Mouse (Mus musculus): ENCODE data around the gene Myo3b. TPM values are rescaled to one million over a fixed set of nuclear protein-coding genes. Genes with fewer than 3 reads are reported as not detected.

Gene Myo3b
- total RNA-seq, 2 experiments from 2014 or later: not detected

DNA sequence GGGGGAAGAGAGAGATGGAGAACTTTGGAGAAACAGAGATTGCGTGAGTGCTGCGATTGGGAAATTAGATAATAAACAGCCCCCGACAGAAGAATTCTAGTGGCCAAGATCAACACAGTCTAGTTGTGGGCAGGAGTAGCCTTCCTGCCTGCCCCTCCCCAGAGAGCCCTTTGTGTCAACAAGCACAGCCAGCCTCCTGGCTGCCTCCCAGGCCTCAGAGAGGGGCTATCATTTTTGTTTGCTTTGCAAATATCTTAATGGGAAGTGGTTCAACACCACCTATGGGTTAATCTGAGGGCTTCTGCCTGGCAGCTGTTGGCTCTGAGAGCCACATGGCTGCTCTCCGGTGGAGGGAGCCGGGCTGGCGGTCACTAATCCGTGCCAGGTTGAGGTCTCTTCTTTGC, 298.3 kb downstream of the Myo3b start:
- ATAC-seq (replicated peaks; ENCODE audit: low FRiP score, poor library complexity, severe bottlenecking): no peak

- ATAC-seq (replicated peaks; ENCODE audit: low FRiP score, poor library complexity, severe bottlenecking): no peak
Observed at GRCm38 (mm10) chr2:70337869-70338268, 298.9 kb downstream of the Myo3b start.

GRCm38 (mm10) chr2:70339061-70339460, 300.1 kb downstream of the Myo3b start:
- ATAC-seq (replicated peaks; ENCODE audit: low FRiP score, poor library complexity, severe bottlenecking): no peak

DNA sequence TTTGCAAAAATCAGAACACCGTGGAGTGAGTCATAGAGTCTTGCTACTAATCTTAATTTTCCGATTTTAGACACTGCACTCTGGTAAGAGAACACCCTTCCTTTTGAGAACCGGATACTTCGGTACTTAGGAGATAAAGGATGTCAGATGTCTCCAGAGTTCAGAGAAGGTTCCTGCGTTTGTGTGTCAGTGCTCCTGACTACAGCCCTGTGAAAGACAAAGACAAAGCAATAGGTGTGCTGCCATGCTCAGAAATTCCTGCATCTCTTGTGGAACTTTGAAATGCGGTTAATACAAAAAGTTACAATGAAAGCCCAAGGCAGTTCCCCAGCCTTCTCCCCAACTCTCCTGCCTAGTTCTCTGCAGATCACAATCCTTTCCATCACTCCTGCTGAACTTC, 300.6 kb downstream of the Myo3b start:
- ATAC-seq (replicated peaks; ENCODE audit: low FRiP score, poor library complexity, severe bottlenecking): no peak

DNA sequence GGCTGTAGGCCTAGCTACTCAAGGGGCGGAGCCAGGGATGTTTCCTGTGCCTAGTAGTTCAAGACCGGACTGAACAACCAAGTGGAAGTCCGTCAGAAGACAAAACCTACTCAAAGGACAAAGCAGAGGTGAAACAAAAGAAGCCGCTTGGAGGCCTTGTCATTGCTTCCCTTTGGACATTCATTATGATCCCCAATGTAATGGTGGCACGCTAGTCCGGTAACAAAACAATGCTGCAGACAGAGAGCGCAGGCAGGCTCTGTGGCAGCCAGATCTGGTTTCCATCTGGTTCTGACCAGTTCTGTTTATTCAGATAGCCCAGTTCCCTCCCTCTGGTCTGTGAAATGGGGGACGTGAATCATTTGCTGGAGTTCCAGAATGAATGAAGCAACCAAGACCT, 301.3 kb downstream of the Myo3b start:
- no peak for ATAC-seq (replicated peaks; ENCODE audit: low FRiP score, poor library complexity, severe bottlenecking)

GRCm38 (mm10) chr2:70345126-70345525, 306.2 kb downstream of the Myo3b start:
- no peak for ATAC-seq (replicated peaks; ENCODE audit: low FRiP score, poor library complexity, severe bottlenecking)

DNA sequence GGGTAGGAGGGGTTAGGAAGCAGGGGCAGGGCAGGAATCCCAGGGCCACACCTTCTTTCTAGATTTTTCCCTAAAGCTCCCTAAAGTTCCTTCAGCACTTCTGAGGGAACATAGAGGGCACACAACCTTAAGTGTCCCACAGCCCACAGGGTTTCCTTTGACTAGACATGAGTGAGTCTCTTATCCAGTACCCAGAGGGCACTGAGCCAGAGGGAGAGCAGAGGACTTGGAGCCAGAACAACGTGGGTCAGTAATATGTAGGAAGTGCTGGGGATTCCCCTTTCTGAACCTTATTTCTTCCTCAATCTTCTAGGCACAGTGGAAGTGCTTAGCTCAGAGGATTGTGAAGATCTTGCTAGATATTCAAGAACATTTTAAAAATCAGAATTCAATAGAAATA, 308.6 kb downstream of the Myo3b start:
- no peak for ATAC-seq (replicated peaks; ENCODE audit: low FRiP score, poor library complexity, severe bottlenecking)

GRCm38 (mm10) chr2:70348793-70349553, 310.0 kb downstream of the Myo3b start:
- ATAC-seq (replicated peaks; ENCODE audit: low FRiP score, poor library complexity, severe bottlenecking): no peak

- no peak for ATAC-seq (replicated peaks; ENCODE audit: low FRiP score, poor library complexity, severe bottlenecking)
Observed at GRCm38 (mm10) chr2:70352435-70353165, 313.7 kb downstream of the Myo3b start.

- no peak for ATAC-seq (replicated peaks; ENCODE audit: low FRiP score, poor library complexity, severe bottlenecking)
Observed at GRCm38 (mm10) chr2:70354056-70354455, 315.1 kb downstream of the Myo3b start.

DNA sequence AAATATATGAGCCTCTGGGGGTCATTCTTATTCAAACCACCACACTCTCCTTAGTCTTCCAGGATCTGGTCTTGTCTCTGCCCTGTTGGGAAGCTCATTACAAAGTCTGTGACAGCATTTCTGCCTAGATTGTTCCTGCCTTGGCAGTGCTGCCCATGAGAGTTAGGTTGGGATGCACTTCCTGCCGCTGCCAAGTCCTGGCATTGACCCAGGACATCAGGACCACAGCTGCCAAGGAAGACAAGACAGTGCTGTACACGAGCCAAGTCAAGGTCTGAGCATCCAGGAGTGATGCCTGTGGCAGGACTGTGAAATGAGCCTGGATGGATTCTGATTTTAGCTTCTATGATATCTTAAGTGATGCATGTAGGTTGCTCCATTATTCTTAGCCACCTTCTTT, 316.1 kb downstream of the Myo3b start:
- no peak for ATAC-seq (replicated peaks; ENCODE audit: low FRiP score, poor library complexity, severe bottlenecking)

DNA sequence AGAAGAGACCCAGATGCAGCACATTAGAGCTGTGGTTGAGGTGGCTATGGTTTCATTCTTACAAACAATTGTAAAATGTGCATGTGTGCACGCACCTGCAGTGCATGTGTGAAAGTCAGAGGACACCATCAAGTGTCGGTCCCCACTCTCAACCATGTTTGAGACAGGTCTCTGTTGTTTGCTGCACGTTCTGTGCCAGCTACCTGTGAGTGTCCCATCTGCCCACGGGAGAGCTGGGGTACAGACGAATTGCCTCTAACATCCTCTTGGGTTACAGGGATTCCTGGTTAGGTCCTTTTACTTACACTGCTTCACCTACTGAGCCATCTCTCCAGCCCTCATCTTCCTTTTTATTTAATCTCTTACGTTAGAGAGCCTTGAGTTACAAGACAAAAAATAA, 330.5 kb downstream of the Myo3b start:
- no peak for ATAC-seq (replicated peaks; ENCODE audit: low FRiP score, poor library complexity, severe bottlenecking)

GRCm38 (mm10) chr2:70379341-70379740, 340.4 kb downstream of the Myo3b start:
- no peak for ATAC-seq (replicated peaks; ENCODE audit: low FRiP score, poor library complexity, severe bottlenecking)

GRCm38 (mm10) chr2:70379939-70380338, 341.0 kb downstream of the Myo3b start:
- ATAC-seq (replicated peaks; ENCODE audit: low FRiP score, poor library complexity, severe bottlenecking): no peak

DNA sequence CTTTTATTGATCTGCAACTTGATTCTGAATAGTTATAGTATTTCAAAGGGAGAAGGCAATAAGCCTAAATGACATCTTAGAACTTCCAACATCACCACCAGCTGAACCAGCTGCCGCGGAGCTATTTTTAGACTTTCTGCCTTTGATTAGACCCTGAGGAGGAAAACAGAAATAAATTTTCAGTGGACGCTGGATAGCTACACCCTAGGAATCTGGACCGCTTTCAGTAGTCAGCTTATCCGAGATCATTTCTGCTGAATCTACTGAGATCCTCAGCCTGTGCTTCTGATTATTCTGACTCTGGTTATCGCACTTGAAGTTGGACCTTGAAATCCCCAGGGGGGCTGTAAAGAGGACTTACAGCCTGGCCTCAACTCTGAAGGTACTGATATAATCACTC, 349.7 kb downstream of the Myo3b start:
- no peak for ATAC-seq (replicated peaks; ENCODE audit: low FRiP score, poor library complexity, severe bottlenecking)

DNA sequence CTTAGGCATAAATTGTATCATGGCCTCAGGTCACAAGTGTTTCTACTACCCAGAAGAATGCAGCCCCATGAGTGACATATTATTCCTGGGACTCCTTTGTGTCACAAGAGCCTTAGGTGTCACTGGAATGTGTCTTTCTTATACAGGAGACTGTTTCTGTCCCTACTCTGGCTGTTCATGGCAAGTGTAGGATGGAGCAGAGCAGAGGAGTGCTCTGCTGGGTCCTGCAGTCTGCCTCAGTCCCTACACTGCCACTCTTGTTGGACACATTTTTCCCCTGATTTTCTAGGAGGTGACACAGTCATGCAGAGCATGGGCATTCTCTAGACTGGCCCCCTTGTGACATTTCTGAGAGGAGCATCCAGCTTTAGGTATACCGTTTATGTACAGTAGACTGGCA, 350.2 kb downstream of the Myo3b start:
- no peak for ATAC-seq (replicated peaks; ENCODE audit: low FRiP score, poor library complexity, severe bottlenecking)

DNA sequence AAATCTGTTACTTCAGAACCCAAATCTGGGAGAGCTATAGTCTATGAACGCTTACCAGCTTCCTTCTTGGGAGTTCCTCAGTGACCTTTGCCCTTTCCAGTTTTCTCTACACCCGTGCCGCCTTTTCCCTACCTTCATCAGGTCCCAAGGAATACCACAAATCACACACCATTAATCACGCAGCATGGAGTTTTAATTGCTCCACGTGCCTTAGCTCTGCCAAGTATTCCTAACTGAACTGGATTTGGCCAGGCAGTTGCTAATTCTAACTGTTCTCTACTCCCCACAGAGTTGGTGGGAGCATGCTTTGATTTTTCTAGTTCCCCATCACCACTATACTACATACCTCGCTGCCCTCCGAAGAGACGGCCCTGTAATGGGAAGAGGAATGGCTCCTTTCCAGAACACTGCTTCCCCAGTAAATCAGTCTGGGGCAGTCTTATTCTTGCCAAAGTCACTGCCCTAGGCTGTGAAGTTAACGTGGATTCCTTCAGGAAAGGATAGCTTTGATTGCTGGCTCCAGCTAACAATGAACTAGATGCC, 358.9 kb downstream of the Myo3b start:
- ATAC-seq (replicated peaks; ENCODE audit: low FRiP score, poor library complexity, severe bottlenecking): no peak

DNA sequence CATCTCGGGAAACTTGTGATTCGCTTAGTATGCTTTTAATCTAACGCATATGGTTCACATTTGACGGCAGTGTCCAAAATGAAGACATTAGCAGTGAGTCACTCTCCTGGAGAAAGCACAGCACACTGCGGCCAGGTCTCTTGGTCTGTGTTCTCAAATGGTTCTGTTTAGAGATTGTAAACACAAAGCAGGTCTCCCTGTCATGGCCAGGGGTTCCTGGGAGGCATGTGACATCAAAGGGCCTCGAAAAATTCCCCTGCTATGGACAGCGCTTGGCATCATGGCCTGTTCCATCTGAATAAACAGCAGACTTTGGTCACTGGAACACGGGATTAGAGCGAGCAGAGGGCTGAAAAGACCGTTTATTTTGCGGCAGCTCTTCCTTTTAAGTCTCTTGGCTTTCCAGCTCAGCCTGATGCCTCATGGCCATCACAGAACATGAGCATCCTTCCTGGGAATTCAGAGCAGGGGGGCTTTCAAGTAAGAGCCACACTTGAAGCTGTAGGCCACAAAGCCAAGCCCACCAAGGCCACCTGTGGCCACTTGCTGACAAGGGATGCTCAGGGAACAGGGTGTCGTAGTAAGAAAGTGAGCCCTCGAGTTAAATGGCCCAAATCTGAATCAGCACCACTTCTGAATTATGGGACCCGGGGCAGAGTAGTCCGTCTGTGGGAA, 360.7 kb downstream of the Myo3b start:
- no peak for ATAC-seq (replicated peaks; ENCODE audit: low FRiP score, poor library complexity, severe bottlenecking)

- no peak for ATAC-seq (replicated peaks; ENCODE audit: low FRiP score, poor library complexity, severe bottlenecking)
Observed at GRCm38 (mm10) chr2:70400321-70400720, 361.4 kb downstream of the Myo3b start.

DNA sequence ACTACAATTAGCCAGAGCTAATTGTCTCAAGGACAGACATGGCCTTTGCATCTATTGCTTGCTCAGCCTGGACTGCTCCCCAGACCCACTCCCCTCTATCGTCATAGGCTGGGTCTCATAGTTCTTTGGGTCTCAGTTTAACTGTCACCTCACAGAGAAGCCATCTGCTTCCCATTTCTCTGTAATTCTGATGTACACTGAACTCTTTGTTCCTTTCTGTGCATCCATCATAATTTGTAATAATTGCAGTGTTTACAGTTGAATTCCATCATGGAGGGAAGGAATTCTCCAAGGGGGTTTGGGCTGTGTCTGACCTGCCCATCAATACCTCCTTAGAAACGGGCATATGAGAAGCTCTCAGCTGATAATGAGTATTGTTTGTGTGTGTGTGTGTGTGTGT, 365.4 kb downstream of the Myo3b start:
- ATAC-seq (replicated peaks; ENCODE audit: low FRiP score, poor library complexity, severe bottlenecking): no peak

DNA sequence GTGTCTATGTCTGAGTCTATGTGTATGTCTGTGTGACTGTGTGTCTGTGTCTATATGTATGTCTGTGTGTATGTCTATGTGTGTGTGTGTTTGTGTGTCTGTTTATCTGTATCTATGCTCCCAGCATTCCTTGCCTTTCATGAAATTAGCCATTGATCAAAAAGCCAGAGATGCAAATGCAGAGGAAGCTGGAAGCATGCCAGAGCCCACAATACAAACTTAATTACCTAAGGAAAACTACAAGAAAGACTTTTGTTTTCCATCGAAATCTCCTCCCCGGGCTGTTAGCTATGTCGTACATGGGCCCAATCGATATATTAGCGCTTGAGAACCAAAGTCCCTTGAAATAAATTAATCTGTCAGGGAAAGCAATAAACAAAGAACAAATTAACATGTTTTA, 367.9 kb downstream of the Myo3b start:
- ATAC-seq (replicated peaks; ENCODE audit: low FRiP score, poor library complexity, severe bottlenecking): no peak
